Mouse (Mus musculus) embryo, embryonic 10 days (tissue): Measurements from ENCODE around the gene Gins3.
"Not testable (repeated sequence)": the region's sequence is repeated elsewhere in the genome, so short reads cannot be mapped to it uniquely, and the experiment has no call there.

Experiments
- DNase-seq: peaks from one replicate; pipeline ENCODE4 v3.0.0-alpha.2; 2015; ENCODE audit warnings: low spot score

Gene Gins3

DNA sequence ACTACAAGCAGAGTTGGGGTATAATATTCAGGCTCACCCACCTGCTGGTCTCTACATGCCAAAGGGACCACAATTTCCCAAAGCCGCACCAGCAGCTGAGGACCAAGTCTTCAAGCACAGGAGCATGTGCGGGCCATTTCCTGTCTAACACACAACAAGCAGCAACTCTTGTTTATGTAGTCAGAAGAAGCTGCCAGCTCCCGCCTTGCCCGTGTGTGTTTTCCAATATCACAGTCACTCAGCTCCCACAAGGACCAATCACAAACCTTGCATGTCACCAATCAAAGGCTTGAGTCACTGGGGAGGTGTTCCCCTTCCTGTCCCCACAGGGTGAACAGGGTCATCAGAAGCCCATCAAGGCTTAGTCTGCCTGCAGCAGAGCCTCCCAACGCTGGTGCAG is 20.1 kb downstream of the Gins3 start:
- DNase-seq, result no peak

DNA sequence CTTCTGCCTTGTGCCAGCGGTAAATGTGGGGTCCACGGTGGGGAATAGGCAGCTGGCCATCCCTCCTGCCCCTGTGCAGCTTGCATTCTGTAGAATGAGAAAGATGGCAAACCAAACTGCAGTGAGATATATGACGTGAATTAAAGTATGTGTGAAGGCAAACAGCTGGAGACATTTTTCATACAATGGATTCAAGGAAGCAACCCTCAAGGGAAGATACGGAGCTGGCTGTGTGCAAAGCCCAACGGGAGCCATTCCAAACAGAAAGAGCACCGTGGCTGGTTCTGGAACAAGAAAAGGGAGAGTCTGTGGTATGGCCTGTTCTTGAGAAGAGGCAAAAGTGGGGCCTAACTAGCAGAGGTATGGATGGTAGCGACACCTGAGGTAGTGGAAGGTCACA is 22.6 kb downstream of the Gins3 start:
- no peak for DNase-seq

DNA sequence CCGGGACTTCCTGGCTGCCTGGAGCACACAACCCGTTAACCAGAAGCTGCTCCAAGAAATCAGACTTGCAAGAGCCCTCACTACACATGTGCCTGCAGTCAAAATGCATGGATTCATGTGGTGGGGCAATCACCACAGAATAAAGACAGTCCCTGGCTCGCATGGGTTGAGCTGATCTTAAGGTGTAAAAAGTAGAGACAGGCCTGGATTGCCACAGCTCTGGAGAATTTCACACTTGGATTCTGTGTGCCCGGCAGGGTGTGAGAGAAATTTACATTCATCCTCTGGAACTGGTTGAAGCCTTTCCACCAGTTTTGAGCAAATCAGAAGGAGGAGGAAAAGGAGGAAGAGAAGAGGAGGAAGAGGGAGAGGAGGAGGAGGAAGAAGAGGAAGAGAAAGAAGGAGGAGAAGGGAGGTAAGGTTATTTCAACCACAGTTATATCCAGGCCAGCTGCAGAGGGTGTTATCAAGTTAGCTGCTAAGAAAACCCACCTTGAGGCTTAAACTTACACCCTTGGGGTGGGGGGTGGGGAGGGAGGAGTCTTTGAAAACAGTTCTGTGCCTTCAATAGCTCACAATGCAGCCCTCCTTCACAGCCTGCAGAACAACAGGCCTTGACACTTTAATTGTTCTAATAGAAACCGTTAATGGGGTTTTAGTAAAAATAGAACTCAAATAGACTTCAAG is 23.2 kb downstream of the Gins3 start:
- DNase-seq, result no peak

DNA sequence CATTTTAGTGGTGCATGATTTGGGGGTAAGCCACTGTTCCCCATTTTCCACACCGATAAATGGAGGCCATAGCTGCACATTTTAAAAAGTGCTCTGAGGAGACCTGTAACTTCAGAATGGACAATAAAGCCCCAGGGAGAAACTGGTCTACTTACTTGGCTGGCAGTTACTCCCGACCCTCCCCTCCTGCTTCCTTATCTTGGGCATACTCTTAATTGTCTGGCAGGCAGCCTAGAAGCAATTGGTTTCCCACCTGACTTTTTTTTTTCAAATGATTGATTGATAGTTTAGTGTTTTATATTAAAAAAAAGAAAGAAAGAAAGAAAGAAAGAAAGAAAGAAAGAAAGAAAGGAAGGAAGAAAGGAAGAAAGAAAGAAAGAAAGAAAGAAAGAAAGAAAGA is 24.3 kb downstream of the Gins3 start:
- DNase-seq, result no peak

DNA sequence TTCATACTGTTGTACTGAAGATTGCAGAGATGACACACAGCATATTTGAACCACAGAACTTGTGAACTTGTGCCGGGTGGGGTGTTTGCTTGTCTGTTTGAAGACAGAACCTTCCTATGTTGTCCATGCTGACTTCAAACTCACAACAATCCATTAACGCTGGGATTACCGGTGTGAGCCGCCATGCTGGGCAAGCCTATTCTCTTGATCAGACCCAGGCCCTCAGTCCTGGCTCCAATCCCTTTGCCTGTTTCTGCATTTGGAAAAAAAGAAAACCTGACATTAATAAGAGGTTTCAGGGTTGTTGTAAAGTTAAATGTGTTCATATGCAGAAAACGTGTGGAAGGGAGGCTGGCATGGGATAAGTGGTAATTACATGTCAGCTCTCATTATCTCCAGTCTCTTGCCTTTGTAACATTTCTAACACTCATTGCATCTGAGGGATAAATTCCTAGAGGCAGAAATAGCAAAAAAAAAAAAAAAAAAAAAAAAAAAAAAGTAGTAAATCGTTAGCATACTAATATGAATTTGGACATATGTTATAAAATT is 27.2 kb downstream of the Gins3 start:
- DNase-seq, result no peak

DNA sequence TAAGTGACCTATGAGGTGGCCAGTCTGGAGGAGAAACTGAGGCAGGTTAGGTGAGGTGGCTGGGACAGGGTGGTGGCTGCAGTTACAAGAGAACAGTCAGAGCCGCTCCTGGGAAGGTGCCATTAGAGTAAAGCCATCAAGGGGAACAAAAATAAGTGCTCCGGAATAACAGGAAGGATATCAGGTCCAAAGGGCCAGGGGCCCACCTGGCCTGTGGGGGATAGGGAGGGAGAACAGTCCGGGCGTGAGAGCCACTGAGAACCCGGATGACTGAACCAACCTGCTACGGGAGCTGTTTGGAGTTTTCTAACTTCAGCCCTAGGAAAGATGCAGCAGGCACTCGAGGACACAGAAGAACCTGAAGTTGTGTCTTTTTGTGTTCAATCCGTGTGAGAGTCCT is 27.8 kb downstream of the Gins3 start:
- DNase-seq, result no peak

DNA sequence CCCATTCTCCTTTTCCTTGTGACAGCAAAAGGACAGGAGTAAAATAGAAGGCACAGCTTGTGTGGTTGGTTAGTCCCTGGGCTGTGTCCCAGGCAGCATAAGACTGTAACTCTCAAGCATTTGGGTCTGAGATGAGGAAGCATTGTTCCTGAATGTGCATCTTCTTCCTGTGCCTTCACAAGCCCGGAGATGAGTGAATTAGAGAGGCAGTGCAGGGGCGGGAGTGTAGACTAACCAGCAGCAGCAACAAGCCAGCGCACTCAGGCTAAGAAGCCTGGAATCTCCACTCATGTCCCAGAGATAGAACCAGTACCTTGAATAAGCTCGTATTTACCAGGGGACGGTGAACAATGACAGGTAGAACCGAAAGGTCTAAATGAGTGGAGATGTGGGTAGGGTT is 28.3 kb downstream of the Gins3 start:
- DNase-seq, result no peak

DNA sequence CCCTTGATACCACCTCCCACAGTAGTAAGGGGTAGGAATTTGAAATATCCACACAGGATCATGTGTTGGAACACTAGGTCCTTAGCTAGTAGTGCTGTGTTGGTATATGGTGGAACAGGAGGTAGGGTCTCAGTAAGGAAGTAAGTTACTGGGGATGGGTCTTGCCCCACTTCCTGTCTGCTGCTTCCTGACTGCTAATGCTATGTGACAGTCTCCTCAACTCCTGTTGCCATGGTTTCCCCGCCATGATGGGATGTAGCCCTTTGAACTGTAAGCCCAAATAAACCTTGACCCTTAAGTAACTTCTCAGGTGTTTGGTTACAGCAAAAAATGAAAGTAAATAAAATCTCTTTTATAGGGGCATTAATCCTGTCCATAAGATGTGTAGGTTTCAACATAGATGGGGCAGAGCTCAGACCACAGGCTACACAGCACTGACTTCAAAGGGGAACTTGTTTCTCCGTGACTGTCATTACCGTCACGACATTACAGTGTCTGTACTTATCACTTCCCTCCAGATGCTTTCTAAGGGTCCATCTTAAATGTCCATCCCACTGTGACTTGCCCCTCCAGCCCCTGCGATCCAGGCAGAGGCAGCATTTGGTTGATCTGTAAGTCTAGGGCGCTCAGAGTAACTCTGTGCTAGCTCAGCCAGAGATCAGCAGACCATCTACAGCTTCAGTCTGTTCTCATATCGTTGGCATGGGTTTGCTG is 29.8 kb downstream of the Gins3 start:
- DNase-seq, result no peak

DNA sequence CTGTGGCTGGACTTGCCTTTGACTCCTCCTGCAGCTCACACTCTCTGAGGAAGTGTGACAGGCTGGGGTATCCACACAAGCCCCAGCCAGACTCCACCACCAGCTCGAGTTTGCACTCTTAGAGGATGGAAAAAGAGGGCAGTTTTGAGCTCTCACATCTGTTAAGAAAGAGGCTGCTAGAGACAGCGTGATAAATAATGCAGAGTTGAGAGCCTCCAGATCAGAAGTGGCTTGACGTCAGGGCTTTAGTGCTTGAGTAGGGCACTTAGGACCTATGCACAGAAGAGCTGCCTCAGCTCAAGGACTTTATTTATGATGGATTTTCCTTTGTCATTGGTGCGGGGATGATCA is 30.3 kb downstream of the Gins3 start:
- DNase-seq, result no peak

DNA sequence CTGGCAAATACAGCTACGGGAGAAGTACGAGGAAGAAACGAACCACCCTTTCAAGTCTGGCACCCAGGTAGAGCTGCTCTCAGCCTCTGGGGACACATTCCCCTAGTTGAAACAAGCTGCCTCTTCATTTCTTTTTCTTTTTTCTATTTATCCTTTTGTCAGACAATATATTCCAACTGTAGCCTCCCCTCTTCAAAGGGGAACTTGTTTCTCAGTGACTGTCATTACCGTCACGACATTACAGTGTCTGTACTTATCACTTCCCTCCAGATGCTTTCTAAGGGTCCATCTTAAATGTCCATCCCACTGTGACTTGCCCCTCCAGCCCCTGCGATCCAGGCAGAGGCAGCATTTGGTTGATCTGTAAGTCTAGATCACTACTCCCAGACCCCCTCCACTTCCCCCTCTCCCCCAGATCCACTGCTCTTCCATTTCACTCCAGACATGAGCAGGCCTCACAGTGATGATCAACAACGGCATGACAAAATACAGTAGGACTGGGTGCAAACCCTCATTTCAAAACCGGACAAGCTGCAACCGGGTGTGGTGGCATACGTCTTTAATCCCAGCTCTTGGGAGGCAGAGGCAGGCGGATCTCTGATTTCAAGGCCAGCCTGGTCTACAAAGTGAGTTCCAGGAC is 32.7 kb downstream of the Gins3 start:
- not testable (repeated sequence) for DNase-seq

DNA sequence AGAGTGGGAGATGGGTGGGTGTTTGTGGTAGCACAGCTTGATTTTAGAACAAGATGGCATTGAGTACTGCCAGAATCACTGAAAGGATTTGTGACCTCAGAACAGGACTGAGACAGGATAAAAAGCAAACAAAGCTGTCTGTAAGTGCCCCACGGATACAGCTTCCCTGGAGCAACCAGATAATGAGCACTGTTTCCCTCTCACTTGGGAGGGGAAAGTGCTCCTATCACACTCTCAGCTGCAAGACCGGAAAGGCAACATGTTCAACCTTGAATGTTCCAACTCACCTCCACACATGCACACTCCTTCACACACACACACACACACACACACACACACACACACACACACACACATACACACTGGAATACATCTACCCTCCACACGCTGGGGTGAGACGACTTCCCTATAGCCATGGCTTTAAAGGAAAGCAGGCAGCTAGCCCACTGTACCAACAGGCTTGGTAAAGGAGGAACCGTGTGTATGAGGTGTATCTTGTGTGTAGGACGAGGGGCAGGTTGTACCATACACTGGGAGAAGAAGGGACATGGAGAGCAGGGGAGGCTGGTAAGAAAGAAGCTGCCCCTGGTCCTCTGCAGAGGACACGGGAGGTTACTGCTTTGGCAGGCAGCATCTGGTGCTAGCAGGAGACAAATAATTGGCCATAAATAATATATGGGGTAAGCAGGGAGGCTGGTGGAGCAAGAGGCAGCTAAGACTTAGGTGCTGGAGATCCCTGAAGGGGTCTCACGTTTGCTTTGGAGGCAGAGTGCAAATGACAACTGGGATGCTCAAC is 35.1 kb downstream of the Gins3 start:
- no peak for DNase-seq

DNA sequence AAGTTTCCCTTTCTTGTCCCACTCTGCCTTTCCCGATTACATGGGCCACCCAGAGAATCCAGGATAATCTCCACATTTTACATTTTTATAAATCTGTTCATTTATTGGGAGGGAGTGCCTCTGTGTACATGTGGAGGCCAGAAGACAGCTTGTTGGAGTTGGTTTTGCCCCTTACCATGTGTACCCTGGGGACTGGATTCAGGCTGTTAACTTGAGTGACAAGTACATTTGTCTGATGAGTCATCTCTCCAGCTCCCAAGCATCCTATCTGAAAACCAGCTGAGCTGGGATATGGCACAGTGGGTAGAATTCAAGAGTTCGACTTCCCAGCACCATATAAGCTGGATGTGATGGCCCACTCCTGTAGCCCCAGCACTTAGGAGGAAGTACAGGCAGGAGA is 36.7 kb downstream of the Gins3 start:
- no peak for DNase-seq

DNA sequence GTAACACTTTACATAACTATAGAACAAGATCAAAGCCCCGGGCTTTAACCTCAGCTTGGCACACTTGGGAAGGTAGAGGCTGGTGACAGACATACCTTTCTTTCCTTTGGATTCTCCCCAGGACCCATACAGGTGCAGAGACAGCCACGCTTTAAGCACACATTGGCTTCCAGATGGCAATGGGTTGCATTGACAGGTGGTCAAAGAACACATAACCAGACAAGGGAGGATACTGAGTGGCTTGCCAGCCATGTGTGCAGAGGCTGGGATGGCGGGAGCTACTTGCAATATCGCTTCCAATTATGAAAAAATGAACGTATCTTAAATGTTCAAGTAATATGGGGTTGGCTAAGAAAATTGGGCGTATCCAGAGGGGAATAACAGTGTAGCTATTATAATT is 38.6 kb downstream of the Gins3 start:
- DNase-seq, result no peak

DNA sequence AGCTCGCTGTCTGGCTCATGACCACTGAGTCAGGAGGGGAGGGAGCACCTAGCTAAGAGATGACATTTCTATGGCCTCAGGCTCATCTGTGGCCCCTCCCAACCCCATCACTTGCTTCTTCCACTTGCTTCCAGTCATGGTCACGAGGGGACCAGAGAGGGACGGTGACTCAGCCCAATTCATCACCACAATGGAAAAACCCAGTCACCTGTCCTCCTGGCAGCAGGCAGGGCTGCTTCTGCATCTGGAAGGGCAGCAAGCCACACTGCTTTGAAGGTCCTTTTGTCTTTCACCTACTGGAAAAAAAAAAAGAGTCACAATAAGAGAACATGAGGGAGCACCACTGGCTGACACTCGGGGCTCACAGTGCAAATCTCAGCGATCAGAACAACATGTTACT is 39.6 kb downstream of the Gins3 start:
- no peak for DNase-seq

DNA sequence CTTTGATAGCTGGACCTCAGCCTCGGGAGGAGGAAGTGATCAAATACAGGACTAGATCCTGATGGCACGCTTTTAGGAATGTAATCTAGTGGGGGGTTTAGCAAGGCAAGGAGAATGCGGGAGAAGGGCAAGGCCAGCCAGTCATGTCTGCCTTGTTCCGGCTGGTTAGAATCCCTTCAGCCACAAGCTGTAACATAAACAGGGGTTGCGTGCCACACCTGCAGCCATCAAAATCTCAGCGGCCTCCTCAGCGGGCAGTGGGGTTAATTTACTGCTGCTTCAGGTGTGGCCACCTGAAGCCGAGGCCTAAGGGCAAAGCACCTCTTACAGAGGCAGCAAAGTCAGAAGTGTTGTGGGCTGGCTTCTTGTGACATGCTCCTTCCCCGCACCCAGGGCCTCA is 43.4 kb downstream of the Gins3 start, which contains the start of gene Ndrg4:
Ndrg4 (plus strand) TSS at position 350 of the 400 bp plus-strand sequence.
- DNase-seq, result no peak

DNA sequence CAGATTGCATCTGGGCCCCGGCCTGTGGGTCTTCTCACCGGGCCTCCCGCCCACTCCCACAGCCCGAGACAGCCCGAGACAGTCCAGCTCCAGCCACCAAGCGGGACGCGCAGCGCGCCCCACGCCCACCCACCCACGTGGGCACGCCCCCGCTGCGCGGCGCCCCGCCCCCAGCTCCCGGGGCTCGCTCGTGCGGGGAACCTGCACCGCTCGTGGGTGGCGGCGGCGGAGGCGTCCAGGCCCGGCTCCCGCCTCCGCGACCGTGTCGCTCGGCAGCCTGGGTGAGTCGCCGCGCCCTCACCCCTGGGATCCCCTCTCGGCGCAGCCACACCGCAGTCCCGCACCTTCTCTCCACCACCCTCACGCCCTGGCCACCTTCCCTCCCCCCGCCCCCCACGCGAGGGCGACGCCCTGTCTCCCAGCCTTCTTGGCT is 44.4 kb downstream of the Gins3 start:
- no peak for DNase-seq

DNA sequence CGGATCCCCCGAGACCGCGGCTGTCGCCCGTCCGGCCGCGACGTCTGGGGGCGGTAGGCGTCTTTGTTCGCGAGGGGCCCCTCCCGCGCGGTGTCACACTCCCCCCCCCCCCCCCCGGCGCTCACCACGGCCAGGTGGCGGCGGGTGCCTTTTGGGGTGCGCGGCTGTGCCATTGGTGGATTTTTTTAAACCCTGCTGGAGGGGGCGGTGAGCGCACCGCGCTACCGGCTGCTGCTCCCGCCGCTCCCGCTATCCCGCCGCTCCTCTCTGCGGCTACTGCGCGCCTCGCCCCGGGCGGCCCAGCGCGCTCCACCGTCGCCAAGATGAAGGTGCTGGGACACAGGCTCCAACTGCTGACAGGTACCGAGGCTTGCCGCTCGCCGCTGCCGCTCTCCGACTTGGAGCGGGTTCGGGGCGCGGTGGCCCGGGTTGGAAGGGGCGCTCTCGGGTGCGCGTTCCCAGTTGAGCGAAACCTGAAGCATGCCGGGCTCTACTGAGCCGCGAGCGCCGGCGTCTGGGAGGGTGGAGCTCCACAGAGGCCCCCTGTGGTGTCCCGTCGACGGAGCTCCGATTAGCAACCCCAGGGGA is 44.9 kb downstream of the Gins3 start:
- no peak for DNase-seq

DNA sequence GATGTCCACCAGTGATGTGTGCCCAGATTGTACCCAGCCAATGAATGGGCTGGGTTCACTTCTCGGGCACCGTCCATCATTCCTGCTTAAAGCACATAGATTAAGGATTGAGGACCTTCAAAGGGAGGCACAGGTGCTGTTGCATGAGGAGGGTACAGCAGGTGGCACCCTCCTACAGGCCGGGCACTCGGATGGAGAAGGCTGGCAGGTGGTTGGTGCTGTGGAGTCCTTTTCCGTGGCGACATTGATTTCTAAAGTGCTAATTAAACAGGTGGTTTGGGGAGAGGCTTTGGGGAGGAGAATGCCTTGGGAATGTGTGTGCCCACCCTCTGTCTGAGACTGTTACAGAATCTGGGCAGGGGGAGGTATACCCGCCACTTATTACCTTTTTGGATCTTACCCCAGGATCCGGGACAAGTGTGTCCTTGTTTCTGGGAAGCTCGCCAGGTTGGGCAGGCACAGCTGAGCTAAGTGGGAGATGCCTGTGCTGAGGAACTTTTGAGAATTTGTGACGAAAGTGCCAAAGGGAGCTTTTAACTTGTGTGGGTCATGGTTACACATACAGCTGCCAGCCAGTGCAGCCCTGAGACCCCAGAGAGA is 54.9 kb downstream of the Gins3 start:
- DNase-seq, result no peak

DNA sequence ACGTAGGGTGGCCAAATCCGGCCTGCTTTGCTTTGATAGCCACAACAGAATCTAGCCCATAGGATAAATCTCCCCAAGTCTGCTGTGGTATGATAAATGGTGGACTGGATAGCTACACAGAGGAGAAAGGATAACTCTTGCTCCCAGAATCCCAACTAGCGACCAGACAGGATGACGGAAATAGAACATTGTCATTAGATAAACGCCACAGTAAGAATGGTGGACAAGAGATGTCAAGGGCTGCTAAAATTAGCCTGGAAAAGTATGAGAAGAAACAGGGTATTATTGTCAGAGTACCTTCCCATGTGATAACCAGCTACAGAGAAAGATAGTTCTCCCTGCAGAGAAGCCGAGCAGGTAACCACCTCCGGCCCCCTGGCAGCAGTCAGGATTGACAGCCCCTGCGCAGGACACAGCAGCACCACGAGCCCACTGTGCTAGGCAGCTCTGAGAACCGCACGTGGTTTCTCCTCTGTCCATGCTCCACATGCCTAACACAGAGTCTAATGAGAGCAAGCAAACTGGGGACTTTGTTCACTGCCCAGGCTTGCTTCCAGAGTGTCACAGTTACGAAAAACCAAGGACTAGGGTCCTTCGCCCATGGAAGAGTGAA is 57.8 kb downstream of the Gins3 start:
- DNase-seq, result no peak

DNA sequence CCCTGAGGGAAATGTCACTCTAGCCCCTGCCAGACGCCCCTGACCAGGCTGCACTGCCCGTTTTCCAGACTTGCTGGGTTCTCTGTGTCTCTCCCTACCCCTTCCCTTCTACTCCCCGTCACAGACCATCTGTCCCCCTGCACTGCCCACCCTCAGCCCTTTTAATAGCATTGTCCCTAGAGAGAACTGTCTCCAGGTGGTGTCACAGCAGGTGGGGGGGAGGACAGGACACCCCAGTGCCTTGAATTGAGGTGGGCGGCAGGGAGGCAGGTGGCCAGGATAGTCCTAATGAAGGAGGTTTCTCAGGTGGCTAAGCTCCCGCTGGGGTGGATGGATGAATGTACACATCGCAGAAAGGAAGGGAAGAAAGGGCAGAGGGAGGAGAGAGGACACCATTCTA is 61.4 kb downstream of the Gins3 start:
- DNase-seq, result no peak
